Mouse (Mus musculus) liver, embryonic 13.5 days (tissue): ENCODE results near the gene Lrrc1. TPM values are rescaled to one million over a fixed set of nuclear protein-coding genes. Genes with fewer than 3 reads are reported as not detected.
A peak's percentile ranks its signal among the peaks of the same experiment; 100 is the strongest.

Experiments used
- ATAC-seq: fragments of 200-750 bp; cut with Nextera tagmentation; 2 replicates; pipeline ENCODE4 v1.8.0; 2017; ENCODE audit warnings: low read depth, mild to moderate bottlenecking, moderate number of reproducible peaks, moderate library complexity
- DNase-seq: peaks from one replicate; pipeline ENCODE4 v3.0.0; 2022
- H3K27ac ChIP-seq: fragments of 300-500 bp; sonication (generic); 2 replicates; pipeline ENCODE4 v1.5.1; 2015; ENCODE audit warnings: moderate library complexity, mild to moderate bottlenecking, inconsistent platforms
- H3K27me3 ChIP-seq: fragments of 300-500 bp; sonication (generic); 2 replicates; pipeline ENCODE4 v1.6.1; 2015; ENCODE audit warnings: mild to moderate bottlenecking, inconsistent platforms
- H3K36me3 ChIP-seq: fragments of 300-500 bp; sonication (generic); 2 replicates; pipeline ENCODE4 v1.6.1; 2015; ENCODE audit warnings: mild to moderate bottlenecking, inconsistent platforms
- H3K4me1 ChIP-seq: fragments of 300-500 bp; sonication (generic); replicated peaks from 2 replicates; pipeline ENCODE4 v1.6.1; 2015; ENCODE audit warnings: inconsistent platforms
- H3K4me2 ChIP-seq: fragments of 300-500 bp; sonication (generic); 2 replicates; pipeline ENCODE4 v1.6.1; 2015; ENCODE audit warnings: inconsistent platforms, mild to moderate bottlenecking, moderate library complexity
- H3K4me3 ChIP-seq: fragments of 300-500 bp; sonication (generic); replicated peaks from 2 replicates; pipeline ENCODE4 v1.5.1; 2015; ENCODE audit warnings: mild to moderate bottlenecking, inconsistent platforms
- H3K9ac ChIP-seq: fragments of 300-500 bp; sonication (generic); 2 replicates; pipeline ENCODE4 v1.6.1; 2015; ENCODE audit warnings: mild to moderate bottlenecking, inconsistent platforms
- H3K9me3 ChIP-seq: fragments of 300-500 bp; sonication (generic); replicated peaks from 2 replicates; pipeline ENCODE4 v1.6.1; 2016; ENCODE audit warnings: inconsistent platforms
- WGBS: fragments of 180-500 bp; shearing (Covaris S2); methylation state at CpG from one replicate; pipeline ENCODE4 v1.1.7; 2015; ENCODE audit not compliant: insufficient replicate concordance; 5-methylcytosine and 5-hydroxymethylcytosine counted together
- polyA plus RNA-seq: library from polyadenylated mRNA; unstranded; fragments of >200 nt; fragmentation: Nextera tagmentation; extraction: Ambion mirVana; gene quantifications from 2 replicates; pipeline ENCODE4 v1.2.1, GENCODE M21; 2015

The Lrrc1 gene
- polyA plus RNA-seq, 1 experiment from 2014 or later, result 3.1 TPM

- Histone ChIP-seq H3K36me3 (peaks cover 6% of the 10 kb centered on the region), H3K4me3 (no peak overlapping the region), H3K9me3 (no peaks in the 10 kb centered on the region), H3K4me2 (no peak overlapping the region), H3K27ac (no peak overlapping the region), H3K27me3 (no peaks in the 10 kb centered on the region), H3K9ac (no peak overlapping the region), H3K4me1 (peaks cover 60% of the 10 kb centered on the region)
- 86% methylated on average over 17 of the region's 17 CpGs for WGBS
- no peak for ATAC-seq
- no peak for DNase-seq
These were observed 112.6 kb downstream of the Lrrc1 start for GRCm38 (mm10) chr9:77432030-77432429.

DNA sequence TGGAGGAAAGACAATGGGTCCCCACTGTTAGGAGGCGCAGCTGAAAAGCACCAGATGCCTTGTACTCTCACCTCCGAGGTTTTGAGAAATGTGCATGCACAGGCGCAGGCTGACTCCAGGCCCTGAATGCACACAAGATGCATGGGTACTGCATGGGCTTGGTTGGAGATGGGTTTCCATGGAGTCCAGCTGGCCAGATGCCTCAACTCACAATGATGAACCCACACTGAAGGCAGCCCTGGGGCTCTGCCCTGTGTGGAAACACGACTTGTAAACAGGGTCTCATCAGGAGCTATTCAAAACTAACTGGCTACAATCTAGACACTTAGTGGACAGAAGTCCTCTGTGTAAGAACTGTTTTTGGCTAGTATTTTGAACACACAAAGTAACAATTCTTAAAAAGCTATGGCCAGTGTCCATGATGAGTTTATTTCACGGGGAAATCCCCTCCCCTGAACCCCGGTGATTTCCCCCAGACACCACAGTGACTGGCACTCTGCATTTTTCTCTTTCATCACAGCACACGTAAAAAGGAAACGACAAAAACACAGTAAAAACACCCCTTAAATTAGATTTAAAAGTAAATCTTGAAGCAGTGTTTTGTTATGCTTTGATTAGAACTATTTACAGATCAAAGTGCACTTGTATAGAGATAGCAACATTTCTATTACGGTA is 114.1 kb downstream of the Lrrc1 start:
- Histone ChIP-seq H3K36me3 (peaks cover 6% of the 10 kb centered on the region), H3K4me3 (no peak overlapping the region), H3K27ac (no peak overlapping the region), H3K9ac (no peak overlapping the region), H3K4me1 (peaks cover 57% of the 10 kb centered on the region), H3K4me2 (no peak overlapping the region), H3K9me3 (no peaks in the 10 kb centered on the region), H3K27me3 (no peaks in the 10 kb centered on the region)
- 67% methylated on average over 9 of the region's 9 CpGs for WGBS
- DNase-seq (no peak), ATAC-seq (no peak)

DNA sequence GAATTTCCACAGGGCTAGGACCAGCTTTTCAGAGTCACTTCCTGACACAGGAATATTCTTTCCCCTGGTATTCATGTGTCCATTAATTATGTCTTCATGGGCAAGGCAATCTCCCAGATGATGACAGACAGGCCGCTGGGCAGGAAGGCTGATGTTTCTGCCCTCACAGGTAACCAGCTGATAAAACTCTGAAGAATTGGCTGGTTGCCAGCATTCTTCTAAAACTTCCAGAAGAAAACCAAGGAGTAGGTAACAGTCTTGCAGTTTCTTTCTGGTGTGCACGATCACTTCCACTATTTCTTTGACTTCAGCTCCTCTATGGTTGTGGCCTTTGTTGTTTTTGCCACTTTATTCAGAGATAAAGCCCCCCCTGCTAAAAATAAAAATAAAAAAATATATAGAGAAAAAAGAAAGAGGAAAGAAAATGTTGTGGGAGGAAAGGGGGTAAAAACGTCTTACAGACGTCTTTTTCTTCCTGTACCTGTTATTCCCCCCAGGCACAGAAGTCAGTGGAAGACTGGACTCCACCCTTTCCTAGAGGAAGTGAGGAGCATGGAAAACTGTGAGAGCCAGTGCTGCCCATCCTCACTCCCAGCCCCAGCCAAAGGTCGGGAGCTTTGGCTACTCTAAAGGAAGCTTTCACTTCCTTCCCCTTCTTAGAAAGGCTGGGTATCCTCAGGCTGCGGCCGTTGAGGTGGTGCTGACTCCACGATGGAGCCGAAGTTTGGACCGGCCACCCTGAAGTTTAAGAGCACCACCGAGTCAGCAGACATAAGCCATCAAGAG is 115.2 kb downstream of the Lrrc1 start:
- Histone ChIP-seq H3K4me3 (no peak overlapping the region), H3K4me1 (peaks cover 46% of the 10 kb centered on the region), H3K27me3 (no peaks in the 10 kb centered on the region), H3K36me3 (peaks cover 6% of the 10 kb centered on the region), H3K4me2 (no peak overlapping the region), H3K27ac (no peak overlapping the region), H3K9ac (no peak overlapping the region), H3K9me3 (no peaks in the 10 kb centered on the region)
- 32% methylated on average over 11 of the region's 11 CpGs for WGBS
- ATAC-seq, result no peak
- DNase-seq, result no peak

DNA sequence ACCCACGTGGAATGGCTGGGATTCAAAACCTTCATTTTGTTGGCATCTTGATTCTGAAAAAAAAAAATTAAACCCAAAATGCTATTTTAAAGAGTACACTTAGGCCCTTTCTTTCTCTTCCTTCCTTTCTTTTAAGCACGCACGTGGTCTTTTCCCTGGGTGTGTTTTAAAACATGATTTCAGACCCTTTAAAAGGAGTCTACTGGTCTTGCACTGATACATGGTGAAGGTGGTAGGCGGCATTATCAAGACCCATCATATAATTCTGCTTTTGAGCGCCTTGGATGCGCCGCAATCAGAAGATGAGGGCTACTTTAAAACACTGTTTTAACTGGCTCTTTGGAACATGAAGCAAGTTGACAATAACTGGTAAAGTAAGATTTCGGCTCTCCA is 115.9 kb downstream of the Lrrc1 start:
- H3K4me1 ChIP-seq, result peaks cover 39% of the 10 kb centered on the region
- WGBS, result 64% methylated on average over 8 of the region's 8 CpGs

GRCm38 (mm10) chr9:77428115-77428747 is 116.4 kb downstream of the Lrrc1 start:
- H3K27me3 ChIP-seq, result no peaks in the 10 kb centered on the region
- WGBS, result 10% methylated on average over 14 of the region's 14 CpGs
- no peak overlapping the region for H3K27ac ChIP-seq
- no peaks in the 10 kb centered on the region for H3K9me3 ChIP-seq
- H3K4me2 ChIP-seq, result peak overlapping the region; percentile 12; the same call in 1 of the 2 replicates
- peaks cover 6% of the 10 kb centered on the region for H3K36me3 ChIP-seq
- H3K9ac ChIP-seq, result no peak overlapping the region
- no peak for ATAC-seq
- DNase-seq, result no peak
- no peak overlapping the region for H3K4me3 ChIP-seq
- H3K4me1 ChIP-seq, result peaks cover 38% of the 10 kb centered on the region

More for the DNA sequence above, 115.9 kb downstream of the Lrrc1 start:
- no peak overlapping the region for H3K27ac ChIP-seq
- H3K4me2 ChIP-seq, result no peak overlapping the region
- DNase-seq (no peak), ATAC-seq (no peak)
- peaks cover 6% of the 10 kb centered on the region for H3K36me3 ChIP-seq
- H3K4me3 ChIP-seq, result no peak overlapping the region
- no peak overlapping the region for H3K9ac ChIP-seq
- no peaks in the 10 kb centered on the region for H3K27me3 ChIP-seq
- no peaks in the 10 kb centered on the region for H3K9me3 ChIP-seq

DNA sequence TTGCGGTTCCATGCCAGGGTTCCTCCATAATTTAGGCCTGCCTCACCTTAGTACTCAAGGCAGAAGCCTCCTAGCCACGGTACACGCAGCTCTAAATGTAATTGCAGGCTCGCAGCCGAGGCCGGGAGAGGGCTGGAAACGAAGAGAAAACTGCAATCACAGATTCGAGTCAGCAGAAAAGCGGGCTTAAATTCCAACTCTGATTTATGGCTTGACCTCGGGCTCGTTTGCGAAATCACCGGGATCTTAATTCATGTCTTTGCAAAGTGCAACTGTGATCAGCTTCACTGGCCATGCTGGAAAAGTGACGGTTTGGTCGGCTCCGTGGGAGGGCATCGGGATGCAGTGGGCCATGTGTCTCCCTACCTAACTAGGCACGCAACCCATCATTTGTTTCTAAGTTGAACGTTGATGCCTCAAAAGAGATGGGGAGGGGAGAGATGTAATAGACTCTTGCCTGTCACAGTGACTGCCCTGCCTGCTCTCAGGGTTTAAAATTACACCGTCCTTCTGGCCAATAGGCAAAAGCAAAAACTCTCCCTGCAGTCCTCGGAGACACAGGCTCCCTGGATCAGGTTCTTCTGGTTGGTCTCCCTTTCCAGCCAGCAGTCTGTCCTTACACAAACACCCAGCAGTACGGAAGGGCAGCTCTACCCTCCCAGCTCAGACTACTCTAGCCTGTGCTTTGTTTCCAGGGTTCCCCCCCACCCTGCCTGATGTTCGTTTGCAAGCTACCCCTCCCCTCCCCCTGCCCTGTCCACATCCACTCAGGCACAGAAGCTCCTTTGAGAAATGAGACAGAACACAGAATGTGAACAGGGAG is 117.2 kb downstream of the Lrrc1 start:
- Histone ChIP-seq H3K4me3 (no peak overlapping the region), H3K4me2 (peak overlapping the region; percentile 12; the same call in 1 of the 2 replicates), H3K27ac (no peak overlapping the region), H3K9me3 (no peaks in the 10 kb centered on the region), H3K27me3 (no peaks in the 10 kb centered on the region), H3K36me3 (peaks cover 6% of the 10 kb centered on the region), H3K4me1 (peaks cover 43% of the 10 kb centered on the region), H3K9ac (no peak overlapping the region)
- WGBS, result 62% methylated on average over 23 of the region's 23 CpGs
- DNase-seq (no peak), ATAC-seq (peak; percentile 48; the same call in 1 of the 2 replicates)

GRCm38 (mm10) chr9:77426110-77426509 is 118.6 kb downstream of the Lrrc1 start:
- H3K4me2 ChIP-seq, result no peak overlapping the region
- H3K36me3 ChIP-seq, result no peaks in the 10 kb centered on the region
- no peaks in the 10 kb centered on the region for H3K9me3 ChIP-seq
- no peak overlapping the region for H3K4me3 ChIP-seq
- 67% methylated on average over 14 of the region's 14 CpGs for WGBS
- H3K27ac ChIP-seq, result no peak overlapping the region
- ATAC-seq (no peak), DNase-seq (no peak)
- peaks cover 46% of the 10 kb centered on the region for H3K4me1 ChIP-seq
- H3K9ac ChIP-seq, result no peak overlapping the region
- H3K27me3 ChIP-seq, result no peaks in the 10 kb centered on the region

GRCm38 (mm10) chr9:77425553-77425952 is 119.1 kb downstream of the Lrrc1 start:
- Histone ChIP-seq H3K27ac (no peak overlapping the region), H3K4me3 (no peak overlapping the region), H3K36me3 (no peaks in the 10 kb centered on the region), H3K4me1 (peaks cover 50% of the 10 kb centered on the region), H3K9ac (no peak overlapping the region), H3K27me3 (no peaks in the 10 kb centered on the region), H3K9me3 (no peaks in the 10 kb centered on the region), H3K4me2 (no peak overlapping the region)
- DNase-seq (no peak), ATAC-seq (no peak)
- 54% methylated on average over 4 of the region's 4 CpGs for WGBS

GRCm38 (mm10) chr9:77420200-77420585 is 124.5 kb downstream of the Lrrc1 start:
- no peaks in the 10 kb centered on the region for H3K9me3 ChIP-seq
- 20% methylated on average over 4 of the region's 4 CpGs for WGBS
- H3K4me3 ChIP-seq, result no peak overlapping the region; the same call in 1 of the 2 replicates
- peak overlapping the region; percentile 34 for H3K4me2 ChIP-seq
- H3K4me1 ChIP-seq, result peaks cover 35% of the 10 kb centered on the region
- ATAC-seq, result peak; percentile 94
- H3K27me3 ChIP-seq, result no peaks in the 10 kb centered on the region
- peak; percentile 44 for DNase-seq
- no peak overlapping the region for H3K9ac ChIP-seq
- no peaks in the 10 kb centered on the region for H3K36me3 ChIP-seq
- peak overlapping the region; percentile 74 for H3K27ac ChIP-seq

GRCm38 (mm10) chr9:77419501-77420199 is 125.0 kb downstream of the Lrrc1 start:
- H3K36me3 ChIP-seq, result no peaks in the 10 kb centered on the region
- DNase-seq (no peak), ATAC-seq (peak; percentile 37; the same call in 1 of the 2 replicates)
- peak overlapping the region; percentile 34 for H3K4me2 ChIP-seq
- no peak overlapping the region; the same call in 1 of the 2 replicates for H3K4me3 ChIP-seq
- no peaks in the 10 kb centered on the region for H3K27me3 ChIP-seq
- H3K9ac ChIP-seq, result no peak overlapping the region
- WGBS, result 51% methylated on average over 9 of the region's 9 CpGs
- H3K27ac ChIP-seq, result peak overlapping the region; percentile 74
- H3K9me3 ChIP-seq, result no peaks in the 10 kb centered on the region
- peaks cover 35% of the 10 kb centered on the region for H3K4me1 ChIP-seq
